Mouse (Mus musculus) liver, adult 10 weeks (tissue): Measurements from ENCODE around the gene Slc5a12. TPM values are rescaled to one million over a fixed set of nuclear protein-coding genes. Genes with fewer than 3 reads are reported as not detected.

Source experiments
- polyA plus RNA-seq: library from polyadenylated mRNA; stranded (reverse); fragments of 350-450 nt; fragmentation: Illumina TruSeq; extraction: RNeasy Lipid Tissue Mini Kit (QIAGEN cat#74804); gene quantifications from one replicate; pipeline ENCODE4 v1.2.3, GENCODE M21; 2014; ENCODE audit warnings: low read depth, low replicate concordance

Slc5a12 gene
- 0.11 TPM for polyA plus RNA-seq

GRCm38 (mm10) chr2:110596932-110597331 lies at the start of gene Slc5a12:
Gene Slc5a12, plus strand, starts transcription at chr2:110597298.

Other genes starting within 250 kb of the Slc5a12 start
- 1.5 TPM for gene Fibin, start 234.1 kb upstream of the Slc5a12 start, polyA plus RNA-seq
- gene Muc15, start 124.0 kb downstream of the Slc5a12 start, polyA plus RNA-seq = not detected